Comparison of ENCODE assay signal across 11 mouse cellular contexts in genomic region chr8:70071836-70072440, GRCm38 (mm10). TPM values are rescaled to one million over a fixed set of nuclear protein-coding genes. Genes with fewer than 3 reads are reported as not detected.
A peak's percentile ranks its signal among the peaks of the same experiment; 100 is the strongest.
DNase-seq lines count a peak whose midpoint lies in the region; ATAC-seq and TF ChIP-seq lines count a peak whose summit lies in the region.
"Had no signal": no experiment of that assay in that cellular context is flagged by ENCODE, and none has a peak within 500 bp of the region (broad histone marks: within the 10 kb centered on the region; RNA-seq: fewer than 3 reads in every experiment).

No protein-coding gene starts in this region.

- H3K4me1 ChIP-seq in heart, embryonic 13.5 days, result peaks cover 25% of the 10 kb centered on the region
- H3K4me1 ChIP-seq in lung, embryonic 14.5 days (ENCODE audit: insufficient read depth), result peaks cover 6% of the 10 kb centered on the region; the same call in 1 of the 2 replicates
- H3K4me1 ChIP-seq in stomach, embryonic 15.5 days, result peaks cover 10% of the 10 kb centered on the region; the same call in 1 of the 2 replicates

- peaks cover 51% of the 10 kb centered on the region for H3K36me3 ChIP-seq in heart, embryonic 13.5 days
- H3K36me3 ChIP-seq in lung, embryonic 14.5 days (ENCODE audit: insufficient read depth), result peaks cover 45% of the 10 kb centered on the region
- peaks cover 19% of the 10 kb centered on the region for H3K36me3 ChIP-seq in stomach, embryonic 15.5 days

- H3K4me3 ChIP-seq in heart, embryonic 13.5 days, result no peak overlapping the region; the same call in 1 of the 2 replicates
- H3K4me3 ChIP-seq in lung, embryonic 14.5 days (ENCODE audit: low read depth, low read length), result no peak overlapping the region
- H3K4me3 ChIP-seq in stomach, embryonic 15.5 days (replicated peaks), result no peak overlapping the region

- WGBS in heart, embryonic 13.5 days, result 71% methylated on average over 2 of the region's 2 CpGs
- WGBS in lung, embryonic 14.5 days, result 68% methylated on average over 2 of the region's 2 CpGs
- 69% methylated on average over 2 of the region's 2 CpGs for WGBS in stomach, embryonic 15.5 days

- H3K27me3 ChIP-seq in heart, embryonic 13.5 days (replicated peaks), result no peaks in the 10 kb centered on the region
- no peaks in the 10 kb centered on the region for H3K27me3 ChIP-seq in lung, embryonic 14.5 days (ENCODE audit: insufficient read depth, low read length)
- H3K27me3 ChIP-seq in stomach, embryonic 15.5 days (replicated peaks), result no peaks in the 10 kb centered on the region

- no peaks in the 10 kb centered on the region for H3K9me3 ChIP-seq in heart, embryonic 13.5 days
- H3K9me3 ChIP-seq in lung, embryonic 14.5 days (ENCODE audit: low read depth, low read length), result no peaks in the 10 kb centered on the region
- no peaks in the 10 kb centered on the region for H3K9me3 ChIP-seq in stomach, embryonic 15.5 days

- DNase-seq in heart, adult 18-20 months, result no peak
- no peak for DNase-seq in lung, embryonic 14.5 days
- no peak for DNase-seq in lung, adult 18-20 months
- peak; percentile 54 for DNase-seq in kidney, adult 9 months
- no peak for DNase-seq in urinary bladder, postnatal 14 days (ENCODE audit: low spot score)
- DNase-seq: right cerebral cortex, postnatal 25 days; thymus, adult 2 months had no signal

- no peak for TF ChIP-seq CTCF in lung, embryonic 14.5 days (IDR thresholded peaks at IDR 0.05; ENCODE audit: low read depth)

- peak overlapping the region; percentile 78 for H3K4me2 ChIP-seq in heart, embryonic 13.5 days
- peak overlapping the region; percentile 58 for H3K4me2 ChIP-seq in lung, embryonic 14.5 days
- peak overlapping the region; percentile 59; the same call in 1 of the 2 replicates for H3K4me2 ChIP-seq in stomach, embryonic 15.5 days

- no peak for ATAC-seq in heart, embryonic 13.5 days (ENCODE audit: extremely low read depth, insufficient number of reproducible peaks, low FRiP score, low TSS enrichment)
- ATAC-seq in lung, embryonic 14.5 days (ENCODE audit: insufficient read depth), result peak; percentile 62; the same call in 1 of the 2 replicates
- peak; percentile 20; the same call in 1 of the 2 replicates for ATAC-seq in stomach, embryonic 15.5 days (ENCODE audit: insufficient read depth, low FRiP score, low read depth)

- H3K9ac ChIP-seq in heart, embryonic 13.5 days, result 0 out of 2 replicates have a peak overlapping the region, but pooled peaks have one; percentile 72
- no peak overlapping the region for H3K9ac ChIP-seq in lung, embryonic 14.5 days
- H3K9ac ChIP-seq in stomach, embryonic 15.5 days, result no peak overlapping the region

- peak overlapping the region; percentile 1; the same call in 1 of the 2 replicates for H3K27ac ChIP-seq in heart, embryonic 13.5 days (replicated peaks)
- H3K27ac ChIP-seq in lung, embryonic 14.5 days (ENCODE audit: low read depth), result no peak overlapping the region; the same call in 1 of the 2 replicates
- 0 out of 2 replicates have a peak overlapping the region, but pooled peaks have one; percentile 22 for H3K27ac ChIP-seq in stomach, embryonic 15.5 days

RNA-seq across cellular contexts. Expression of gene Tm6sf2, which starts 0.8 kb away (rescaled TPM):
- 1.1 and 1.6 TPM in 2 replicates for polyA plus RNA-seq in heart, embryonic 13.5 days (2015; fragmentation: Nextera tagmentation; extraction: Ambion mirVana)
- total RNA-seq in heart, adult 18-20 months (2021), result 1 to 10 TPM in 1 of 2 experiments, under 1 TPM in 1; 0.52 to 1.4 TPM
- 0.39 and 1.1 TPM in 2 replicates for polyA plus RNA-seq in lung, embryonic 14.5 days (2014; fragmentation: Nextera tagmentation; extraction: Ambion mirVana)
- polyA plus RNA-seq in stomach, embryonic 15.5 days (2015; fragmentation: Nextera tagmentation; extraction: Ambion mirVana), result 7.0 and 9.9 TPM in 2 replicates
- total RNA-seq: common myeloid progenitor, adult 5-6 weeks had no signal

RNA-seq across cellular contexts. Expression of gene Hapln4, which starts 11.3 kb away (rescaled TPM):
- 0.12 and 0.23 TPM in 2 replicates for polyA plus RNA-seq in heart, embryonic 13.5 days (2015; fragmentation: Nextera tagmentation; extraction: Ambion mirVana)
- total RNA-seq in heart, adult 18-20 months (2021), result under 1 TPM in 1 of 2 experiments, not detected in 1; 0.08 TPM
- 0.05 TPM in 1 of 2 replicates, not detected in the other for polyA plus RNA-seq in lung, embryonic 14.5 days (2014; fragmentation: Nextera tagmentation; extraction: Ambion mirVana)
- 0.10 and 0.14 TPM in 2 replicates for polyA plus RNA-seq in stomach, embryonic 15.5 days (2015; fragmentation: Nextera tagmentation; extraction: Ambion mirVana)
- total RNA-seq: common myeloid progenitor, adult 5-6 weeks; neutrophil, adult 5-6 weeks had no signal

RNA-seq across cellular contexts. Expression of gene Sugp1, which starts 29.3 kb away (rescaled TPM):
- 31.1 and 32.6 TPM in 2 replicates for polyA plus RNA-seq in heart, embryonic 13.5 days (2015; fragmentation: Nextera tagmentation; extraction: Ambion mirVana)
- 10 to 100 TPM; 15.8 to 17.6 TPM for total RNA-seq in heart, adult 18-20 months (2021)
- polyA plus RNA-seq in lung, embryonic 14.5 days (2014; fragmentation: Nextera tagmentation; extraction: Ambion mirVana), result 33.6 and 39.3 TPM in 2 replicates
- 37.3 and 42.0 TPM in 2 replicates for polyA plus RNA-seq in stomach, embryonic 15.5 days (2015; fragmentation: Nextera tagmentation; extraction: Ambion mirVana)

RNA-seq across cellular contexts. Expression of gene Mau2, which starts 29.4 kb away (rescaled TPM):
- 34.9 and 36.0 TPM in 2 replicates for polyA plus RNA-seq in heart, embryonic 13.5 days (2015; fragmentation: Nextera tagmentation; extraction: Ambion mirVana)
- total RNA-seq in heart, adult 18-20 months (2021), result 10 to 100 TPM; 30.7 to 32.2 TPM
- polyA plus RNA-seq in lung, embryonic 14.5 days (2014; fragmentation: Nextera tagmentation; extraction: Ambion mirVana), result 49.6 and 50.7 TPM in 2 replicates
- polyA plus RNA-seq in stomach, embryonic 15.5 days (2015; fragmentation: Nextera tagmentation; extraction: Ambion mirVana), result 44.7 and 47.9 TPM in 2 replicates

RNA-seq across cellular contexts. Expression of gene Ncan, which starts 48.7 kb away (rescaled TPM):
- 0.17 and 0.36 TPM in 2 replicates for polyA plus RNA-seq in heart, embryonic 13.5 days (2015; fragmentation: Nextera tagmentation; extraction: Ambion mirVana)
- under 1 TPM in 1 of 2 experiments, not detected in 1; 0.03 TPM for total RNA-seq in heart, adult 18-20 months (2021)
- polyA plus RNA-seq in lung, embryonic 14.5 days (2014; fragmentation: Nextera tagmentation; extraction: Ambion mirVana), result 0.05 and 0.07 TPM in 2 replicates
- polyA plus RNA-seq in stomach, embryonic 15.5 days (2015; fragmentation: Nextera tagmentation; extraction: Ambion mirVana), result 1.8 TPM in 2 replicates
- total RNA-seq: common myeloid progenitor, adult 5-6 weeks; neutrophil, adult 5-6 weeks had no signal
